Mouse (Mus musculus) heart, postnatal 25 days (tissue): ENCODE measurements around the gene Timm8a1. TPM values are rescaled to one million over a fixed set of nuclear protein-coding genes. Genes with fewer than 3 reads are reported as not detected.

Source experiments
- DNase-seq: peaks from one replicate; pipeline ENCODE4 v3.0.0; 2022; ENCODE audit warnings: low spot score
- intact Hi-C: fragments of 180-260 bp; cut with DNase I; formaldehyde crosslinking; loops from one replicate; pipeline ENCODE4 v1.15.1; 2025
- total RNA-seq, 2 experiments: library from RNA; stranded (reverse); gene quantifications; 2 replicates each; pipeline ENCODE4 v1.2.3; 2021

Timm8a1 gene
- 10 to 100 TPM; 22.6 to 24.7 TPM for total RNA-seq

- intact Hi-C loops = loop anchor here (5.0 kb wide), 1 partner anchor 41 kb away; the partner anchor contains the start of gene Btk
- peak; percentile 12 for DNase-seq
These were observed at the start of gene Timm8a1 for GRCm38 (mm10) chrX:134541145-134541954. Gene Timm8a1, minus strand, starts transcription at chrX:134541865.

GRCm38 (mm10) chrX:134589836-134590235, 48.2 kb upstream of the Timm8a1 start:
- no peak for DNase-seq
- intact Hi-C loops = no loop called here

- DNase-seq = no peak
- intact Hi-C loops = no loop called here
These were observed 47.3 kb upstream of the Timm8a1 start for GRCm38 (mm10) chrX:134588997-134589396.

GRCm38 (mm10) chrX:134588261-134588660, 46.6 kb upstream of the Timm8a1 start:
- intact Hi-C loops = no loop called here
- no peak for DNase-seq

- intact Hi-C loops = no loop called here
These were observed 44.8 kb upstream of the Timm8a1 start for GRCm38 (mm10) chrX:134586447-134586846.

GRCm38 (mm10) chrX:134585103-134586002, 43.7 kb upstream of the Timm8a1 start, which contains the start of gene Rpl36a:
Gene Rpl36a, plus strand, starts transcription at chrX:134585654.
- DNase-seq = peak; percentile 78
- intact Hi-C loops = no loop called here

More at GRCm38 (mm10) chrX:134586447-134586846, 44.8 kb upstream of the Timm8a1 start:
- no peak for DNase-seq

- DNase-seq = no peak
- intact Hi-C loops = loop anchor here (5.0 kb wide), 1 partner anchor 41 kb away; the partner anchor contains the start of gene Timm8a1
These were observed 41.4 kb upstream of the Timm8a1 start, which contains the start of gene Btk for GRCm38 (mm10) chrX:134582888-134583669. Gene Btk, minus strand, starts transcription at chrX:134583570.

- intact Hi-C loops = loop anchor here (5.0 kb wide), 1 partner anchor 40 kb away; the partner anchor contains the start of gene Timm8a1
These were observed 40.6 kb upstream of the Timm8a1 start for GRCm38 (mm10) chrX:134582270-134582669.

GRCm38 (mm10) chrX:134580528-134581305, 39.1 kb upstream of the Timm8a1 start:
- DNase-seq = no peak
- intact Hi-C loops = loop anchor here (5.0 kb wide), 1 partner anchor 38 kb away; the partner anchor contains the start of gene Timm8a1

More at GRCm38 (mm10) chrX:134582270-134582669, 40.6 kb upstream of the Timm8a1 start:
- DNase-seq = no peak

- DNase-seq = no peak
- intact Hi-C loops = no loop called here
These were observed 36.2 kb upstream of the Timm8a1 start for GRCm38 (mm10) chrX:134577896-134578295.

- intact Hi-C loops = no loop called here
- no peak for DNase-seq
These were observed 25.0 kb upstream of the Timm8a1 start for GRCm38 (mm10) chrX:134566536-134567222.

GRCm38 (mm10) chrX:134564326-134564725, 22.7 kb upstream of the Timm8a1 start:
- intact Hi-C loops = no loop called here
- DNase-seq = no peak

GRCm38 (mm10) chrX:134554425-134554824, 12.8 kb upstream of the Timm8a1 start:
- intact Hi-C loops = no loop called here
- no peak for DNase-seq

- DNase-seq = no peak
- intact Hi-C loops = no loop called here
These were observed 11.7 kb upstream of the Timm8a1 start for GRCm38 (mm10) chrX:134553326-134553725.

- intact Hi-C loops = no loop called here
These were observed 9.2 kb upstream of the Timm8a1 start for GRCm38 (mm10) chrX:134550903-134551302.

GRCm38 (mm10) chrX:134547330-134547729, 5.7 kb upstream of the Timm8a1 start:
- intact Hi-C loops = no loop called here
- no peak for DNase-seq

More at GRCm38 (mm10) chrX:134550903-134551302, 9.2 kb upstream of the Timm8a1 start:
- no peak for DNase-seq

- intact Hi-C loops = loop anchor here (5.0 kb wide), 1 partner anchor 40 kb away; the partner anchor contains the start of gene Btk
- no peak for DNase-seq
These were observed 267 bp upstream of the Timm8a1 start for GRCm38 (mm10) chrX:134541955-134542308.
